Mouse (Mus musculus): ENCODE results near the gene Elp4.

DNA sequence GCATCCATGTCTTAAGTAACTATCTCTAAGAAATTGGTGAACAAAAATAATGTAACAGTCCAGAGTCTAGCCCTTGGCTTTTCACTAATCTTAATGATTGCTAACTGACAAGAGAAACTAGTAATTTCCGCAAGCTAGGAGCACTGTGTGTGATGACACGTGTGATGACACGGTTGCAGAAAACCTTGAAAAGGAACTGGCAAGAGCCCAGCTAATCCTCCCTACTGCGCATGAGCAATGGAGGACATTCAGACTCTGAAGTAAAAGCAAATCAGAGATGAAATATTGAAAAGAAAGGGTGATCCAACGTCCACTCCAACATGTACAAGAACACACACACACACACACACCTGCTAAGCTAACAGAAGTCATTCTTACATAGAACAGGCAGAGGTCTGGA lies 61.2 kb downstream of the Elp4 start:
- no peak for TF ChIP-seq CTCF (IDR thresholded peaks at IDR 0.05 in 2 of 3, conservative IDR thresholded peaks at IDR 0.05 in 1 of 3; ENCODE audit: control insufficient read depth in 1 of 3, insufficient read depth in 1 of 3, low read depth in 2 of 3, low read length in 3 of 3, poor library complexity in 1 of 3, severe bottlenecking in 1 of 3)
- TF ChIP-seq POLR2A (IDR thresholded peaks at IDR 0.05; ENCODE audit: control insufficient read depth in 1 of 2, insufficient read depth in 1 of 2, low read depth in 1 of 2, low read length in 2 of 2, poor library complexity in 1 of 2): no peak

Measured in MEL (cell line).